Mouse (Mus musculus) lung, postnatal 0 days (tissue): ENCODE measurements around the gene Nt5c3b.

Source experiments
- CTCF ChIP-seq: IDR thresholded peaks from 2 replicates; pipeline ENCODE4 v1.5.1; 2016; ENCODE audit warnings: antibody characterized with exemption, mild to moderate bottlenecking
- EP300 ChIP-seq: IDR thresholded peaks from 2 replicates; pipeline ENCODE4 v1.6.1; 2016; ENCODE audit warnings: antibody characterized with exemption, mild to moderate bottlenecking, control low read depth

GRCm38 (mm10) chr11:100435678-100436246 lies 5.8 kb downstream of the Nt5c3b start:
- TF ChIP-seq CTCF (no peak), EP300 (no peak)
